Mouse (Mus musculus): ENCODE measurements around the gene Cttnbp2. TPM values are rescaled to one million over a fixed set of nuclear protein-coding genes. Genes with fewer than 3 reads are reported as not detected.

Gene Cttnbp2
- polyA plus RNA-seq, 1 experiment from 2014 or later: 4.5 TPM

DNA sequence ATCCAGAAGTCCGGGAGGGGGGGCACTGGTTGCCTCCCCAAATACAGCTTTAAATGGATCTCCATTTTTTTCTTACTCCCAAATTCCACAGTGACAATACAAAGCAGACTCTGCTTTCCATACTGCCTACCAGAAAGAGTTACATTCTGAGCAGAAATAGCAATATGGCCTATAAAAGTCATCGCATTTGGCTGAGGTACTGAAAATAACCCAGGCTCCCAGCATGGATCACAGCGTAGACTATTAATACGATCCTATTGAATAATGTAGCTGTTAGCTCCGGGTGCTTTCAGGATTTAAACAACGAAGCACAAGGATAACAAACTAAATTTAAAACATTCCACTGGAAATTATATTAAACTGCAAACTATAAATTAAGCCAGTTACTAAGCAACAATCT, 2.8 kb downstream of the Cttnbp2 start:
- Histone ChIP-seq H3K27me3 (replicated peaks; ENCODE audit: control insufficient read depth, insufficient read depth, low read length) (peaks cover 27% of the 10 kb centered on the region), H3K4me2 (no peak overlapping the region), H3K4me1 (replicated peaks; ENCODE audit: control insufficient read depth, insufficient read depth, low read length) (no peaks in the 10 kb centered on the region), H3K36me3 (ENCODE audit: control insufficient read depth, insufficient read depth, low read length) (no peaks in the 10 kb centered on the region), H3K27ac (ENCODE audit: low read depth, low read length) (no peak overlapping the region), H3K9me3 (ENCODE audit: control insufficient read depth, low read length) (no peaks in the 10 kb centered on the region), H3K4me3 (ENCODE audit: low read depth, low read length) (no peak overlapping the region), H3K9ac (ENCODE audit: low read depth, low read length) (no peak overlapping the region)
- DNase-seq (ENCODE audit: low spot score): no peak
- no peak for ATAC-seq (replicated peaks; ENCODE audit: low FRiP score)
- WGBS: 81% methylated on average over 6 of the region's 6 CpGs

DNA sequence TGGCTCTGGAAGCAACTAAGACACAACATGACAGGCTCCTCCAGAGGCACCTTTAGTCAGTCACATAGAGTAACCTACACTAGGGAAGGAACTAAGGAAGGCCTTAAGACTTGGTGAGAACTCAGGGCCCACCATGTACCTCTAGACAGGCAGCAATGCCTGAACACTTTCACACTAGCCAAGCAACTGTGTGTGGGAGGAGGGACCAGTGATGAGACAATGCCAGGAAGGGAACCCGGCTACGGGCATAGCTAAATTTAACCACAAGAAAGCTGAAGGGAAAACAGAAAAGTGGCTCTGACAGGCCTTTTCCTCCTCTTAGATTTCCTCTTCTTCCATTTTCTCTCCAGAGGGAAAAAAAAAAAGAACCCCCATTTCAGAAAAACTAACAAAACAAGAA, 6.6 kb downstream of the Cttnbp2 start:
- no peaks in the 10 kb centered on the region for H3K4me1 ChIP-seq (replicated peaks; ENCODE audit: control insufficient read depth, insufficient read depth, low read length)
- no peak overlapping the region for H3K9ac ChIP-seq (ENCODE audit: low read depth, low read length)
- no peak overlapping the region for H3K27ac ChIP-seq (ENCODE audit: low read depth, low read length)
- no peak for ATAC-seq (replicated peaks; ENCODE audit: low FRiP score)
- H3K36me3 ChIP-seq (ENCODE audit: control insufficient read depth, insufficient read depth, low read length): no peaks in the 10 kb centered on the region
- H3K9me3 ChIP-seq (ENCODE audit: control insufficient read depth, low read length): no peaks in the 10 kb centered on the region
- H3K4me2 ChIP-seq: no peak overlapping the region
- no peak for DNase-seq (ENCODE audit: low spot score)
- WGBS: 39% methylated on average over 2 of the region's 2 CpGs
- peaks cover 3% of the 10 kb centered on the region; the same call in 1 of the 2 replicates for H3K27me3 ChIP-seq (replicated peaks; ENCODE audit: control insufficient read depth, insufficient read depth, low read length)
- H3K4me3 ChIP-seq (ENCODE audit: low read depth, low read length): no peak overlapping the region

DNA sequence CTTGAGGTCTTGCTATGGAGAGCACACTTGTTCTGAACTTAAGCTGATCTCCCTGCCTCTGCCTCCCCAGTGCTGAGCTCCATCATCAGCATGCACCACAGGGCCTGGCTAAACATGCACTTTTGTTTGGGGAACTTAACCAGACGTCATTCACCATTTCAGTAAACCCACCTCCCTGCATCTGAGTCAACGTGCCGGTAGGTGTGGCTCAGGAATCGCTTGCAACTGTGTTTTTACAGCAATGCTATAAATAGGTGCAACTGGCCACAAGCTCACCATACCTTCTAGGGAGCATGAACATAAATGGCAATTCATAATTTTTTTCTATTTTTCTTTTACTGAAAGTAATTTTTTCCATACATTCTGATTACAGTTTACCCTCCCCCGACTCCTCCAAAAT, 14.8 kb downstream of the Cttnbp2 start:
- Histone ChIP-seq H3K4me2 (no peak overlapping the region), H3K9me3 (ENCODE audit: control insufficient read depth, low read length) (no peaks in the 10 kb centered on the region), H3K9ac (ENCODE audit: low read depth, low read length) (no peak overlapping the region), H3K4me3 (ENCODE audit: low read depth, low read length) (no peak overlapping the region), H3K36me3 (ENCODE audit: control insufficient read depth, insufficient read depth, low read length) (no peaks in the 10 kb centered on the region), H3K27ac (ENCODE audit: low read depth, low read length) (no peak overlapping the region), H3K27me3 (replicated peaks; ENCODE audit: control insufficient read depth, insufficient read depth, low read length) (no peaks in the 10 kb centered on the region), H3K4me1 (replicated peaks; ENCODE audit: control insufficient read depth, insufficient read depth, low read length) (no peaks in the 10 kb centered on the region)
- DNase-seq (ENCODE audit: low spot score): no peak
- no peak for ATAC-seq (replicated peaks; ENCODE audit: low FRiP score)
- 62% methylated on average over 5 of the region's 5 CpGs for WGBS

DNA sequence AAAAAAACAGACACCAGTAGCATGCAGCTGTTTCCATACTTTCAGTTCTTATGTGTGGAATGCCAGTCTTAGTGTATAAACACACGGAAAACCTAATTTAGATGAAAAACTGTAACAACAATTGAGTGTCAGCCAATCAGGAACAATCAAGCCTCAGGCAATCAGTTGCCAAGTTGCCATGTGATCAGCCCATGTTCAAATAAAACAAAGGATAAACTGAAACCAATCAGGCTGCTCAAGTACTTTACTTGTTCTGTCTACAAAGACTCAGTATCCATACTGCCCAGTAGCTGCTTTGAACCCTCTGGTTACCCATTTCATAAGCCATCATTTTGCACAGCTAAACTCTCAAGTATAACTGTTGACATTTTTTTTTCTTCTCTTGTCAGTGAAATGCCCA, 21.7 kb downstream of the Cttnbp2 start:
- Histone ChIP-seq H3K9me3 (ENCODE audit: control insufficient read depth, low read length) (no peaks in the 10 kb centered on the region), H3K36me3 (ENCODE audit: control insufficient read depth, insufficient read depth, low read length) (no peaks in the 10 kb centered on the region), H3K27me3 (replicated peaks; ENCODE audit: control insufficient read depth, insufficient read depth, low read length) (no peaks in the 10 kb centered on the region), H3K27ac (ENCODE audit: low read depth, low read length) (no peak overlapping the region), H3K4me3 (ENCODE audit: low read depth, low read length) (no peak overlapping the region), H3K4me1 (replicated peaks; ENCODE audit: control insufficient read depth, insufficient read depth, low read length) (no peaks in the 10 kb centered on the region), H3K9ac (ENCODE audit: low read depth, low read length) (no peak overlapping the region), H3K4me2 (no peak overlapping the region)
- ATAC-seq (replicated peaks; ENCODE audit: low FRiP score) (no peak), DNase-seq (ENCODE audit: low spot score) (no peak)
- WGBS: 79% methylated on average over 1 of the region's 1 CpGs

DNA sequence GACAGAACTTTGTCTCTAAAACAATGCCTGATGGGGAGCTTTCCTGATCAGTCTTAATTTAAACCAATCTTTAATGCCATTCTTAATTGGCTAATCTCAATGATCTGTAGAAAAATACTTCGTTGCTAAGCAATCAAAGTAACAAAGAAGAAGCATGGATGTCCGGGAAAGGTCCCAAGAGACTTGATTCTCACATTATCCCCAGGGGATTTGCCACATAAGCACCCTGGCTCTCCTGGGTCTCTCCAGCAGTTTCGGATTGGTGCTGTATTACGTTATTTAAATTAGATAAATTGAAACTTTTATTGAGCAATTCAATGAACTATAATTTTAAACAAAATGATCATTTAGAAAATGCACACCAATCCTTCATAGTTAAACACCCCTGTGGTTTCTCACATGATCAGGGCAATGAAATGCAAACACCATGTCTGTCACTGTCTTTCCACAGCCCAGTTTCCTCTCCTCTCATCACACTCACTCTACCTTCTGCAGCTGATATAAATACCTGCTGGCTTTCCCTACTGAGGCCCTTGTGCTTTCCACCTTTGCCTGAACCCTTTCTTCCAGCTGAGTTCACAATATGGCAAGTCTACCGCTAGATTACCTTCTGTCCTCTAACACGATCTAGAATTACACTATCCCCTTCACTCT, 22.3 kb downstream of the Cttnbp2 start:
- DNase-seq (ENCODE audit: low spot score) (no peak), ATAC-seq (replicated peaks; ENCODE audit: low FRiP score) (no peak)
- H3K27me3 ChIP-seq (replicated peaks; ENCODE audit: control insufficient read depth, insufficient read depth, low read length): no peaks in the 10 kb centered on the region
- no peaks in the 10 kb centered on the region for H3K36me3 ChIP-seq (ENCODE audit: control insufficient read depth, insufficient read depth, low read length)
- WGBS: 68% methylated on average over 6 of the region's 6 CpGs
- H3K4me3 ChIP-seq (ENCODE audit: low read depth, low read length): no peak overlapping the region
- H3K27ac ChIP-seq (ENCODE audit: low read depth, low read length): no peak overlapping the region
- no peaks in the 10 kb centered on the region for H3K9me3 ChIP-seq (ENCODE audit: control insufficient read depth, low read length)
- no peak overlapping the region for H3K9ac ChIP-seq (ENCODE audit: low read depth, low read length)
- H3K4me1 ChIP-seq (replicated peaks; ENCODE audit: control insufficient read depth, insufficient read depth, low read length): no peaks in the 10 kb centered on the region
- no peak overlapping the region for H3K4me2 ChIP-seq

DNA sequence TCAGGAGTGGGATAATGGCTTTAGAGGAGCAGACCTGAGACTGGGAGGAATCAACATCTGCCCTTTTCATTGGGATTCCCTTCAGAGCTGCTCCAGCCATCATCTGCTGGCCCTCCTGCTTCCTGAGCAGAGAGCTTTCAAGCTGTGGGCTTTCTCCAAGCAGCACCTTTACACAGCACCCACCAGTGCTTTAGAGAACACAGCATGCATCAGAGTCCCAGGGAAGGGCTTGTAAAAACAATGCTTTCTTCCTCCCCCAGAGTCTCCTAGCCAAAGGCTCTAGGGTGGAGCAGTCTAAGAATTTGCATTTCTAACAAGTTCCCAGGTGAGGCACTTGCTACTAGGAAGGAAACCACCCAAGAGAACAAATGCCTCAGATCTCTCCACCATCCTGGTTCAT, 29.6 kb downstream of the Cttnbp2 start:
- Histone ChIP-seq H3K27me3 (replicated peaks; ENCODE audit: control insufficient read depth, insufficient read depth, low read length) (no peaks in the 10 kb centered on the region), H3K9me3 (ENCODE audit: control insufficient read depth, low read length) (no peaks in the 10 kb centered on the region), H3K4me1 (replicated peaks; ENCODE audit: control insufficient read depth, insufficient read depth, low read length) (no peaks in the 10 kb centered on the region), H3K4me3 (ENCODE audit: low read depth, low read length) (no peak overlapping the region), H3K9ac (ENCODE audit: low read depth, low read length) (no peak overlapping the region), H3K36me3 (ENCODE audit: control insufficient read depth, insufficient read depth, low read length) (no peaks in the 10 kb centered on the region), H3K4me2 (no peak overlapping the region), H3K27ac (ENCODE audit: low read depth, low read length) (no peak overlapping the region)
- ATAC-seq (replicated peaks; ENCODE audit: low FRiP score) (no peak), DNase-seq (ENCODE audit: low spot score) (no peak)

DNA sequence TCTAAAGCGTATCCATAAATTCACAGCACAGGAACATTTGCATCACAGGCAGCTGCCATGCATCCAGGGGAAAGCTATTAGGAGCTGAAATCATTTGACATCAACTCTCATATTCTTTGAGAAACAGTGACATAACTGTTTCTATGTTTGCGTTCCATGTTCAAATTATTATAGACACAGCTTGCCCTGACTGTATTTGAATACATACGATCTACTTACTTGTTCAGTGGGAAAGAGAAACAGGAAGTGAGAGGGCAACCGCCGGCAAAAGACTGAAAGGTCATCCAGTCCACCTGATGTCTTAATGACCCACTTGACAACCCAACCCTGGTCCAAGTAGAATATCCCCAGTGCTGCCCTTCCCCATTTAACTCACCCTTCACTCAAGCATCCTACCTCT, 30.6 kb downstream of the Cttnbp2 start:
- no peaks in the 10 kb centered on the region for H3K27me3 ChIP-seq (replicated peaks; ENCODE audit: control insufficient read depth, insufficient read depth, low read length)
- H3K9me3 ChIP-seq (ENCODE audit: control insufficient read depth, low read length): no peaks in the 10 kb centered on the region
- no peak overlapping the region for H3K4me2 ChIP-seq
- no peak for ATAC-seq (replicated peaks; ENCODE audit: low FRiP score)
- H3K4me3 ChIP-seq (ENCODE audit: low read depth, low read length): no peak overlapping the region
- no peaks in the 10 kb centered on the region for H3K4me1 ChIP-seq (replicated peaks; ENCODE audit: control insufficient read depth, insufficient read depth, low read length)
- no peak overlapping the region for H3K27ac ChIP-seq (ENCODE audit: low read depth, low read length)
- WGBS: 77% methylated on average over 5 of the region's 5 CpGs
- no peaks in the 10 kb centered on the region for H3K36me3 ChIP-seq (ENCODE audit: control insufficient read depth, insufficient read depth, low read length)
- no peak overlapping the region for H3K9ac ChIP-seq (ENCODE audit: low read depth, low read length)
- DNase-seq (ENCODE audit: low spot score): no peak

DNA sequence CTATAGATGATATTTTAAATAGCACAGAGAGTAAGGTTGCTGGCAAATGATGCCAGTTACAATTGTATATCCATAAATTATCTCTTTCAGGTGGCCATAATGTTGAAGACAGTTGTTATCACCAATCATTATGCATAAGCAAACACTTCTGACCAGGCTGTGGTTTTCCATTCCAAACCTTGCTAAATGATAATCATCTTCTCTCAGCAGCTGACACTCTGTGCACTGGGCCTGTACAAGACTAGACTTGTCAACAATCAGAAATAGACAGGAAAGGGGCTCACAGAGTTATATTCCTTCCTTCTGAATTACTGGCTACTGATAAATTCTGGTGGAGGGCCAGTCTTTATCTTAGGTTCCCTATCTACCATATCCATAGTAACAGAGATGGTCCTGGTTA, 32.1 kb downstream of the Cttnbp2 start:
- no peak overlapping the region for H3K4me3 ChIP-seq (ENCODE audit: low read depth, low read length)
- ATAC-seq (replicated peaks; ENCODE audit: low FRiP score): no peak
- no peaks in the 10 kb centered on the region for H3K36me3 ChIP-seq (ENCODE audit: control insufficient read depth, insufficient read depth, low read length)
- H3K9me3 ChIP-seq (ENCODE audit: control insufficient read depth, low read length): no peaks in the 10 kb centered on the region
- H3K4me2 ChIP-seq: no peak overlapping the region
- DNase-seq (ENCODE audit: low spot score): no peak
- H3K4me1 ChIP-seq (replicated peaks; ENCODE audit: control insufficient read depth, insufficient read depth, low read length): no peaks in the 10 kb centered on the region
- no peaks in the 10 kb centered on the region for H3K27me3 ChIP-seq (replicated peaks; ENCODE audit: control insufficient read depth, insufficient read depth, low read length)
- H3K27ac ChIP-seq (ENCODE audit: low read depth, low read length): no peak overlapping the region
- H3K9ac ChIP-seq (ENCODE audit: low read depth, low read length): no peak overlapping the region

DNA sequence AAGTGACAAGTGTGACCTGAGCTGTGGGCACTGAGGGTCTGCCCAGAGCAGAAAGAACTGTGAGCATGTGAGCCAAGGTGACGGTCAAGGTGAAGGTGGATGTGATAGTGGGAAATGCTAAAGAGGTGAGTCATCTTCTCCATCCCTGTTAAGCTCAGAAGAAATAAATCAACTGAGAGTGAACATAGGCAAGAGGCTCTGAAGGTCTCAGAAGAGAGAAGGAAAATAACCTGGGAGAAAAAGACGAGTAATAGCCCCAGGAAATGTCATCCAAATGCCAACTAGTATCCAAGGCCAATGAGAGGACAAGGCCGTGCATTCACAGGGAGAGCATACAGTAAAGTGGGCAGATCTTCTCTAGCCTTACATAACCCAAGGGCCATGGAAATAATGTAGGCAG, 32.9 kb downstream of the Cttnbp2 start:
- Histone ChIP-seq H3K9me3 (ENCODE audit: control insufficient read depth, low read length) (no peaks in the 10 kb centered on the region), H3K4me1 (replicated peaks; ENCODE audit: control insufficient read depth, insufficient read depth, low read length) (no peaks in the 10 kb centered on the region), H3K36me3 (ENCODE audit: control insufficient read depth, insufficient read depth, low read length) (no peaks in the 10 kb centered on the region), H3K9ac (ENCODE audit: low read depth, low read length) (no peak overlapping the region), H3K27ac (ENCODE audit: low read depth, low read length) (no peak overlapping the region), H3K27me3 (replicated peaks; ENCODE audit: control insufficient read depth, insufficient read depth, low read length) (no peaks in the 10 kb centered on the region), H3K4me3 (ENCODE audit: low read depth, low read length) (no peak overlapping the region), H3K4me2 (no peak overlapping the region)
- DNase-seq (ENCODE audit: low spot score) (no peak), ATAC-seq (replicated peaks; ENCODE audit: low FRiP score) (no peak)
- WGBS: 71% methylated on average over 3 of the region's 3 CpGs

Measured in liver, embryonic 11.5 days (tissue).